ENCODE assay signal across 8 mouse cellular contexts in the genomic region with DNA sequence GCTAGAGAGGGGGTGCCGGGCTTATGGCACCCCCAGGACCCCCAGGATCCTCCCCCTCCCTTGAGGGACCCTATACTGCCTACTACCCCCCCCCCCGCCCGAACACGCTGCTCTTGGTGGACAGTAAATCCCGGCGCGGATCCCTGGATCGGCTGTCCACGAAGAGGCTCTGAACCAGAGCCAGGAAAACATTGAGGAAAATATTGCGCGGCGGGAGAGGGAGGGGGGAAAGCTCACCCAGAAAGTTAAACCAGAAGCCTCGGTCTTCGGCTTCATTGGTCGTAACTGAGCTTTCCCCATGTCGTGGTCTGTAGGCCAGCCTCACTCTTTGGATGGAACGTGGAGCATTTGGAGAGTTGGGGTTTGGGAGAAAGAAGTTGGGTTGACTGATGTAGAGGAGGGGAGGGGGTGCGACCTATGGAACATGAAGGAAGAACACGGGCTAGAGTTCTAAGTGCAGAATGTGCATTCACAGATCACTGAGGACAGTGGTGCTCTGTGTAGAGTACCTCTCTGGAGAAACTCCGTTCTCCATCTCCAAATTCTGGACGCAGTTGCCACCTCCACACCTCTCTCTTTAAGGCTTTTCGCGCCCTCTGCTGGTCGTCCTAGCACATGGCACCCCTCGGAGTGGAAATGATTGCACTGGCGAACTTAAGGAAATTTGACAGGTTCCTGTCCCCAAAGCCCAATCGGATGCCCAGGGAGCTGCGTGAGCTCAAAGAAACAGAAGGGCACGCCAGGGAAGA. TPM values are rescaled to one million over a fixed set of nuclear protein-coding genes. Genes with fewer than 3 reads are reported as not detected.
DNase-seq lines count a peak whose midpoint lies in the region; ATAC-seq and TF ChIP-seq lines count a peak whose summit lies in the region.

Gene Gli1 (minus strand): TSS at position 84 of the 749 bp plus-strand sequence.

- no peak for TF ChIP-seq POLR2A in ES-Bruce4 (IDR thresholded peaks at IDR 0.05; ENCODE audit: insufficient read depth, low read length)

- WGBS in forebrain, embryonic 12.5 days: under 1% methylated on average over 28 of the region's 29 CpGs
- under 1% methylated on average over 29 of the region's 29 CpGs for WGBS in lung, embryonic 14.5 days

- H3K4me1 ChIP-seq in ES-Bruce4 (ENCODE audit: control insufficient read depth, insufficient read depth, low read length): no peaks in the 10 kb centered on the region
- H3K4me1 ChIP-seq in forebrain, embryonic 12.5 days: peaks cover 38% of the 10 kb centered on the region
- no peaks in the 10 kb centered on the region for H3K4me1 ChIP-seq in lung, embryonic 14.5 days (ENCODE audit: insufficient read depth)

- no peaks in the 10 kb centered on the region for H3K27me3 ChIP-seq in ES-Bruce4 (ENCODE audit: control insufficient read depth, insufficient read depth, low read length, poor library complexity, severe bottlenecking)
- peaks cover 42% of the 10 kb centered on the region for H3K27me3 ChIP-seq in forebrain, embryonic 12.5 days
- H3K27me3 ChIP-seq in lung, embryonic 14.5 days (ENCODE audit: insufficient read depth, low read length): peaks cover 15% of the 10 kb centered on the region; the same call in 1 of the 2 replicates

- TF ChIP-seq EP300 in ES-Bruce4 (IDR thresholded peaks at IDR 0.05; ENCODE audit: insufficient read depth, low read depth, low read length): peak; percentile 32; the same call in 1 of the 2 replicates

- H3K4me3 ChIP-seq in ES-Bruce4 (ENCODE audit: low read depth, low read length): peak within 1 kb of the TSS; percentile 94
- peak within 1 kb of the TSS; percentile 41 for H3K4me3 ChIP-seq in forebrain, embryonic 12.5 days (replicated peaks)
- H3K4me3 ChIP-seq in lung, embryonic 14.5 days (ENCODE audit: low read depth, low read length): peak within 1 kb of the TSS; percentile 57

- H3K27ac ChIP-seq in ES-Bruce4 (ENCODE audit: insufficient read depth, low read length): peak within 1 kb of the TSS; percentile 94
- H3K27ac ChIP-seq in forebrain, embryonic 12.5 days: peak within 1 kb of the TSS; percentile 70
- H3K27ac ChIP-seq in lung, embryonic 14.5 days (ENCODE audit: low read depth): peak within 1 kb of the TSS; percentile 96

- DNase-seq in c-Kit-positive CD71-positive TER-119-negative erythroid progenitor cells, embryonic 14.5 days (ENCODE audit: low read depth): peak; percentile 84
- peak; percentile 89 to 95 for DNase-seq in heart, postnatal 10 days
- DNase-seq in kidney, postnatal 4 days: peak; percentile 92 to 93
- peak; percentile 95 for DNase-seq in lung, embryonic 14.5 days
- DNase-seq in ovary, adult 18-20 months (ENCODE audit: low spot score): peak; percentile 67
- peak; percentile 86 for DNase-seq in thymus, postnatal 0 days (ENCODE audit: low spot score)

- no peaks in the 10 kb centered on the region for H3K36me3 ChIP-seq in ES-Bruce4 (ENCODE audit: control insufficient read depth, insufficient read depth, low read length, poor library complexity, severe bottlenecking)
- no peaks in the 10 kb centered on the region for H3K36me3 ChIP-seq in forebrain, embryonic 12.5 days (replicated peaks)
- peaks cover 12% of the 10 kb centered on the region for H3K36me3 ChIP-seq in lung, embryonic 14.5 days (ENCODE audit: insufficient read depth)

- H3K9ac ChIP-seq in ES-Bruce4 (ENCODE audit: low read depth, poor library complexity, severe bottlenecking): peak within 1 kb of the TSS; percentile 88
- peak within 1 kb of the TSS; percentile 49 for H3K9ac ChIP-seq in forebrain, embryonic 12.5 days
- peak within 1 kb of the TSS; percentile 66 for H3K9ac ChIP-seq in lung, embryonic 14.5 days

- peak; percentile 87 for TF ChIP-seq CTCF in ES-Bruce4 (IDR thresholded peaks at IDR 0.05; ENCODE audit: low read depth, low read length)
- peak; percentile 95 for TF ChIP-seq CTCF in lung, embryonic 14.5 days (IDR thresholded peaks at IDR 0.05; ENCODE audit: low read depth)

- H3K9me3 ChIP-seq in ES-Bruce4 (replicated peaks; ENCODE audit: control insufficient read depth, insufficient read depth, low read length, poor library complexity, severe bottlenecking): no peaks in the 10 kb centered on the region
- no peaks in the 10 kb centered on the region for H3K9me3 ChIP-seq in forebrain, embryonic 12.5 days
- no peaks in the 10 kb centered on the region for H3K9me3 ChIP-seq in lung, embryonic 14.5 days (ENCODE audit: low read depth, low read length)

- intact Hi-C loops in heart, postnatal 10 days (cut with DNase I): no loop called here

- ATAC-seq in forebrain, embryonic 12.5 days (ENCODE audit: low FRiP score): peak; percentile 28; the same call in 1 of the 2 replicates
- ATAC-seq in lung, embryonic 14.5 days (ENCODE audit: insufficient read depth): peak; percentile 48

- peak within 1 kb of the TSS; percentile 78 for H3K4me2 ChIP-seq in forebrain, embryonic 12.5 days
- H3K4me2 ChIP-seq in lung, embryonic 14.5 days: peak within 1 kb of the TSS; percentile 88

RNA-seq across cellular contexts. Expression of gene Gli1, which starts in this region (rescaled TPM):
- polyA plus RNA-seq in ES-Bruce4 (2011; ENCODE audit: insufficient read depth, insufficient read length, low read depth, missing spikeins): 19.8 and 21.4 TPM in 2 replicates
- polyA plus RNA-seq in forebrain, embryonic 12.5 days (2016; fragmentation: Nextera tagmentation; extraction: Ambion mirVana): 3.2 and 3.6 TPM in 2 replicates
- 1 to 10 TPM; 2.1 to 2.5 TPM for total RNA-seq in heart, postnatal 10 days (2021)
- polyA plus RNA-seq in lung, embryonic 14.5 days (2014; fragmentation: Nextera tagmentation; extraction: Ambion mirVana): 14.7 and 16.9 TPM in 2 replicates
- polyA plus RNA-seq in thymus, postnatal 0 days (2015; fragmentation: Nextera tagmentation; extraction: Ambion mirVana): 0.13 and 0.14 TPM in 2 replicates

Comparison
In these comparisons a context has a peak if more than half of its experiments do, and no peak if none do; other contexts are left out.
1. Peak in every context shown above with its lines: DNase-seq, ATAC-seq, H3K4me3 ChIP-seq and H3K27ac ChIP-seq.
2. Peak in DNase-seq in thymus, postnatal 0 days; RNA of the gene not detected or under 1 TPM.
3. H3K4me3 ChIP-seq: peak in every context shown above with its lines; median percentile 94 in ES-Bruce4; 57 in lung, embryonic 14.5 days; 41 in forebrain, embryonic 12.5 days.